Mouse (Mus musculus) embryonic fibroblast, embryonic 13.5 days (primary cell): Measurements from ENCODE around the gene Lonrf3.

Experiments used
- CTCF ChIP-seq: IDR thresholded peaks from 2 replicates; pipeline ENCODE4 v1.5.1; 2011; ENCODE audit warnings: mild to moderate bottlenecking, control low read depth, low read length, moderate library complexity, borderline replicate concordance; ENCODE audit not compliant: insufficient read depth
- POLR2A ChIP-seq: IDR thresholded peaks from 2 replicates; pipeline ENCODE4 v1.6.1; 2011; ENCODE audit warnings: low read depth, mild to moderate bottlenecking, control low read depth, low read length, moderate library complexity

GRCm38 (mm10) chrX:36393279-36393678, 65.1 kb downstream of the Lonrf3 start:
- TF ChIP-seq CTCF (no peak), POLR2A (no peak)
